Mouse (Mus musculus): Measurements from ENCODE around the gene Nlgn2. TPM values are rescaled to one million over a fixed set of nuclear protein-coding genes. Genes with fewer than 3 reads are reported as not detected.

Nlgn2 gene
- polyA plus RNA-seq, 1 experiment from 2014 or later, result 1.6 TPM

Small RNA genes lying within 50 kb of the gene (microRNA-seq; reads per million reads assigned to microRNA genes)
- not detected for gene Mir6924

Other genes starting within 250 kb of the Nlgn2 start
- 24.2 and 24.5 TPM in 2 replicates for gene Atp1b2, start 231.8 kb downstream of the Nlgn2 start, polyA plus RNA-seq (2015; fragmentation: Nextera tagmentation; extraction: Ambion mirVana)
- gene Shbg, start 219.9 kb downstream of the Nlgn2 start, polyA plus RNA-seq (2015; fragmentation: Nextera tagmentation; extraction: Ambion mirVana), result 0.29 TPM in 1 of 2 replicates, not detected in the other
- gene Sat2, start 215.8 kb downstream of the Nlgn2 start, polyA plus RNA-seq (2015; fragmentation: Nextera tagmentation; extraction: Ambion mirVana), result 14.3 and 16.7 TPM in 2 replicates
- gene Fxr2, start 204.8 kb downstream of the Nlgn2 start, polyA plus RNA-seq (2015; fragmentation: Nextera tagmentation; extraction: Ambion mirVana), result 22.9 and 28.5 TPM in 2 replicates
- gene Sox15, start 182.5 kb downstream of the Nlgn2 start, polyA plus RNA-seq (2015; fragmentation: Nextera tagmentation; extraction: Ambion mirVana), result 0.22 TPM in 1 of 2 replicates, not detected in the other
- 38.8 and 48.1 TPM in 2 replicates for gene Mpdu1, start 175.1 kb downstream of the Nlgn2 start, polyA plus RNA-seq (2015; fragmentation: Nextera tagmentation; extraction: Ambion mirVana)
- gene Cd68, start 171.6 kb downstream of the Nlgn2 start, polyA plus RNA-seq (2015; fragmentation: Nextera tagmentation; extraction: Ambion mirVana), result 8.7 and 18.6 TPM in 2 replicates
- gene Eif4a1, start 165.4 kb downstream of the Nlgn2 start, polyA plus RNA-seq (2015; fragmentation: Nextera tagmentation; extraction: Ambion mirVana), result 310 and 340 TPM in 2 replicates
- gene Senp3, start 155.7 kb downstream of the Nlgn2 start, polyA plus RNA-seq (2015; fragmentation: Nextera tagmentation; extraction: Ambion mirVana), result 47.1 and 54.8 TPM in 2 replicates
- gene Tnfsf13, start 152.0 kb downstream of the Nlgn2 start, polyA plus RNA-seq (2015; fragmentation: Nextera tagmentation; extraction: Ambion mirVana), result 0.54 and 0.99 TPM in 2 replicates
- 7.3 and 8.9 TPM in 2 replicates for gene Tnfsf12, start 141.9 kb downstream of the Nlgn2 start, polyA plus RNA-seq (2015; fragmentation: Nextera tagmentation; extraction: Ambion mirVana)
- gene Tnfsfm13, start 141.7 kb downstream of the Nlgn2 start, polyA plus RNA-seq (2015; fragmentation: Nextera tagmentation; extraction: Ambion mirVana), result 2.9 and 4.2 TPM in 2 replicates
- gene Polr2a, start 79.1 kb downstream of the Nlgn2 start, polyA plus RNA-seq (2015; fragmentation: Nextera tagmentation; extraction: Ambion mirVana), result 10.9 and 18.3 TPM in 2 replicates
- gene Slc35g3, start 75.8 kb downstream of the Nlgn2 start, polyA plus RNA-seq (2015; fragmentation: Nextera tagmentation; extraction: Ambion mirVana), result 0.16 and 0.48 TPM in 2 replicates
- gene Zbtb4, start 71.9 kb downstream of the Nlgn2 start, polyA plus RNA-seq (2015; fragmentation: Nextera tagmentation; extraction: Ambion mirVana), result 3.1 and 3.8 TPM in 2 replicates
- 5.4 and 7.5 TPM in 2 replicates for gene Chrnb1, start 41.8 kb downstream of the Nlgn2 start, polyA plus RNA-seq (2015; fragmentation: Nextera tagmentation; extraction: Ambion mirVana)
- 1.8 and 2.9 TPM in 2 replicates for gene Fgf11, start 35.9 kb downstream of the Nlgn2 start, polyA plus RNA-seq (2015; fragmentation: Nextera tagmentation; extraction: Ambion mirVana)
- 1.1 and 2.6 TPM in 2 replicates for gene Tmem102, start 32.2 kb downstream of the Nlgn2 start, polyA plus RNA-seq (2015; fragmentation: Nextera tagmentation; extraction: Ambion mirVana)
- gene Gm39566, start 22.5 kb downstream of the Nlgn2 start, polyA plus RNA-seq (2015; fragmentation: Nextera tagmentation; extraction: Ambion mirVana), result not detected in 2 replicates
- gene Spem2, start 19.3 kb downstream of the Nlgn2 start, polyA plus RNA-seq (2015; fragmentation: Nextera tagmentation; extraction: Ambion mirVana), result not detected in 2 replicates
- not detected in 2 replicates for gene Spem1, start 15.6 kb downstream of the Nlgn2 start, polyA plus RNA-seq (2015; fragmentation: Nextera tagmentation; extraction: Ambion mirVana)
- 291 and 359 TPM in 2 replicates for gene Tmem256, start 730 bp upstream of the Nlgn2 start, polyA plus RNA-seq (2015; fragmentation: Nextera tagmentation; extraction: Ambion mirVana)
- 68.5 and 81.4 TPM in 2 replicates for gene Plscr3, start 8.6 kb upstream of the Nlgn2 start, polyA plus RNA-seq (2015; fragmentation: Nextera tagmentation; extraction: Ambion mirVana)
- gene Tnk1, start 20.9 kb upstream of the Nlgn2 start, polyA plus RNA-seq (2015; fragmentation: Nextera tagmentation; extraction: Ambion mirVana), result 0.31 and 0.80 TPM in 2 replicates
- not detected in 2 replicates for gene Tmem95, start 40.2 kb upstream of the Nlgn2 start, polyA plus RNA-seq (2015; fragmentation: Nextera tagmentation; extraction: Ambion mirVana)
- gene Kctd11, start 43.6 kb upstream of the Nlgn2 start, polyA plus RNA-seq (2015; fragmentation: Nextera tagmentation; extraction: Ambion mirVana), result 3.3 and 5.7 TPM in 2 replicates
- gene Acap1, start 57.8 kb upstream of the Nlgn2 start, polyA plus RNA-seq (2015; fragmentation: Nextera tagmentation; extraction: Ambion mirVana), result 4.5 and 14.8 TPM in 2 replicates
- gene 2810408A11Rik, start 63.2 kb upstream of the Nlgn2 start, polyA plus RNA-seq (2015; fragmentation: Nextera tagmentation; extraction: Ambion mirVana), result 3.7 and 5.8 TPM in 2 replicates
- gene Neurl4, start 63.3 kb upstream of the Nlgn2 start, polyA plus RNA-seq (2015; fragmentation: Nextera tagmentation; extraction: Ambion mirVana), result 5.2 and 7.0 TPM in 2 replicates
- gene Gps2, start 76.1 kb upstream of the Nlgn2 start, polyA plus RNA-seq (2015; fragmentation: Nextera tagmentation; extraction: Ambion mirVana), result 44.8 and 54.9 TPM in 2 replicates
- gene Eif5a, start 84.2 kb upstream of the Nlgn2 start, polyA plus RNA-seq (2015; fragmentation: Nextera tagmentation; extraction: Ambion mirVana), result 975 and 1,130 TPM in 2 replicates
- 5.5 and 5.7 TPM in 2 replicates for gene Ybx2, start 98.0 kb upstream of the Nlgn2 start, polyA plus RNA-seq (2015; fragmentation: Nextera tagmentation; extraction: Ambion mirVana)
- gene Slc2a4, start 110.4 kb upstream of the Nlgn2 start, polyA plus RNA-seq (2015; fragmentation: Nextera tagmentation; extraction: Ambion mirVana), result 42.0 and 42.6 TPM in 2 replicates
- gene Cldn7, start 127.0 kb upstream of the Nlgn2 start, polyA plus RNA-seq (2015; fragmentation: Nextera tagmentation; extraction: Ambion mirVana), result 3.8 and 13.9 TPM in 2 replicates
- 19.9 and 21.6 TPM in 2 replicates for gene Ctdnep1, start 143.4 kb upstream of the Nlgn2 start, polyA plus RNA-seq (2015; fragmentation: Nextera tagmentation; extraction: Ambion mirVana)
- gene Elp5, start 144.7 kb upstream of the Nlgn2 start, polyA plus RNA-seq (2015; fragmentation: Nextera tagmentation; extraction: Ambion mirVana), result 97.8 and 99.6 TPM in 2 replicates
- 402 and 455 TPM in 2 replicates for gene Gabarap, start 153.4 kb upstream of the Nlgn2 start, polyA plus RNA-seq (2015; fragmentation: Nextera tagmentation; extraction: Ambion mirVana)
- gene Phf23, start 158.0 kb upstream of the Nlgn2 start, polyA plus RNA-seq (2015; fragmentation: Nextera tagmentation; extraction: Ambion mirVana), result 38.4 and 42.4 TPM in 2 replicates
- 17.4 and 24.8 TPM in 2 replicates for gene Dvl2, start 162.8 kb upstream of the Nlgn2 start, polyA plus RNA-seq (2015; fragmentation: Nextera tagmentation; extraction: Ambion mirVana)
- 200 and 235 TPM in 2 replicates for gene Acadvl, start 177.6 kb upstream of the Nlgn2 start, polyA plus RNA-seq (2015; fragmentation: Nextera tagmentation; extraction: Ambion mirVana)
- 4.8 and 5.1 TPM in 2 replicates for gene Dlg4, start 179.2 kb upstream of the Nlgn2 start, polyA plus RNA-seq (2015; fragmentation: Nextera tagmentation; extraction: Ambion mirVana)
- gene Asgr1, start 216.3 kb upstream of the Nlgn2 start, polyA plus RNA-seq (2015; fragmentation: Nextera tagmentation; extraction: Ambion mirVana), result 0.29 TPM in 1 of 2 replicates, not detected in the other